Mouse (Mus musculus) neural tube, embryonic 14.5 days (tissue): Measurements from ENCODE around the gene Tmem45b. TPM values are rescaled to one million over a fixed set of nuclear protein-coding genes. Genes with fewer than 3 reads are reported as not detected.
A peak's percentile ranks its signal among the peaks of the same experiment; 100 is the strongest.
"Not testable (repeated sequence)": the region's sequence is repeated elsewhere in the genome, so short reads cannot be mapped to it uniquely, and the experiment has no call there.

Source experiments
- ATAC-seq: fragments of 200-750 bp; cut with Nextera tagmentation; 2 replicates; pipeline ENCODE4 v1.8.0; 2017; ENCODE audit warnings: low read depth, mild to moderate bottlenecking, moderate TSS enrichment, moderate library complexity
- H3K27ac ChIP-seq: fragments of 300-500 bp; sonication (generic); 2 replicates; pipeline ENCODE4 v1.5.1; 2014; ENCODE audit warnings: low read depth, mild to moderate bottlenecking, control low read depth, low read length, moderate library complexity, mixed read lengths
- H3K27me3 ChIP-seq: fragments of 300-500 bp; sonication (generic); 2 replicates; pipeline ENCODE4 v1.6.1; 2014; ENCODE audit warnings: low read length; ENCODE audit not compliant: control insufficient read depth, insufficient read depth
- H3K36me3 ChIP-seq: fragments of 300-500 bp; sonication (generic); 2 replicates; pipeline ENCODE4 v1.6.1; 2014; ENCODE audit warnings: low read length, mixed read lengths; ENCODE audit not compliant: control insufficient read depth, insufficient read depth
- H3K4me1 ChIP-seq: fragments of 300-500 bp; sonication (generic); 2 replicates; pipeline ENCODE4 v1.6.1; 2014; ENCODE audit warnings: low read length; ENCODE audit not compliant: control insufficient read depth, insufficient read depth
- H3K4me2 ChIP-seq: fragments of 300-500 bp; sonication (generic); 2 replicates; pipeline ENCODE4 v1.6.1; 2014; ENCODE audit warnings: mild to moderate bottlenecking, low read depth, low read length, control low read depth
- H3K4me3 ChIP-seq: fragments of 300-500 bp; sonication (generic); 2 replicates; pipeline ENCODE4 v1.5.1; 2014; ENCODE audit warnings: low read depth, low read length, control low read depth, mixed read lengths
- H3K9ac ChIP-seq: fragments of 300-500 bp; sonication (generic); replicated peaks from 2 replicates; pipeline ENCODE4 v1.6.1; 2014; ENCODE audit warnings: low read depth, mild to moderate bottlenecking, control low read depth, low read length, mixed read lengths
- H3K9me3 ChIP-seq: fragments of 300-500 bp; sonication (generic); 2 replicates; pipeline ENCODE4 v1.6.1; 2016; ENCODE audit warnings: low read length; ENCODE audit not compliant: control insufficient read depth
- WGBS: fragments of 180-500 bp; shearing (Covaris S2); extraction: QIAGEN DNeasy Blood & Tissue Kit; methylation state at CpG from one replicate; pipeline ENCODE4 v1.1.7; 2014; 5-methylcytosine and 5-hydroxymethylcytosine counted together
- polyA plus RNA-seq: library from polyadenylated mRNA; unstranded; fragments of >200 nt; fragmentation: Nextera tagmentation; extraction: Ambion mirVana; gene quantifications from 2 replicates; pipeline ENCODE4 v1.2.1, GENCODE M21; 2014

Gene Tmem45b
- 0.25 TPM in 1 of 2 replicates, not detected in the other for polyA plus RNA-seq

DNA sequence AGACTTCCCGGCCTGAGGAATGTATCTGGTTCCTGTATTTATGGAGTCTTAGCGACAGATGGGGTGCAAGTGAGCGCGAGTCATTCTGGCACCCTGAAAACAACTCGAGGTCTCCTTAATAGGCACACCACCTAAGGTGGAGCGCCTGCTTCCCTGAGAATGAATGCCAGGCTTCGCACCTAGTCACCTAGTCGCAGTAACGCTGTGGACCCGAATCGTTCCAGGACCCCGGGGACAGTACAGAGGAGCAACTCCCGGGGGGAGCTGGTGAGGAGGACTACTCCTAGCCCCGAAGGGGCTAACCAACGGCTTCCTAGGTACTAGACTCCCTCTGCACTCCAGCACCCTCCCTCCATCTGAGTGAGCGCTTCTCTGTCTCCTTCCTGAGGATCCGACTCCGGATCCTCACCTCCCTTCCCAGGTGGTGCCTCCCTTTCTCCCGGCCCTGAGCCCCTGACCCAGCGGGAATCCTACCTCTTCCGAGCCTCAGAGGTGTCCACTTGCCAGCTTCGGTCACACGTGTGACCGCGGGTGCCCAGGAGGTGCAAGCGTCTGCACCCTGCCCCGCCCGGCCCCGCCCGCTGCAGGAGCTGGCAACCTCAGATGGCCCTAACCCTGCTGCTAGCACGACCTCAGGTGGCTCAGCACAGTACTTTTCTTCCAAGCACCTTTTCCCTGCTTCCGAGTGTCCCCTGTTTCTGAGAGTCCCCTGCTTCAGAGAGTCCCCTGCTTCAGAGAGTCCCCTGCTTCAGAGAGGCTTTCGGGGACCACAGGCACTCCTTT lies at the start of gene Tmem45b:
TSS of gene Tmem45b (minus strand) at position 771 of the 783 bp plus-strand sequence.
- Histone ChIP-seq H3K27ac (no peak within 1 kb of the TSS), H3K9me3 (no peaks in the 10 kb centered on the region), H3K9ac (no peak within 1 kb of the TSS), H3K4me1 (no peaks in the 10 kb centered on the region), H3K4me3 (no peak within 1 kb of the TSS; the same call in 1 of the 2 replicates), H3K27me3 (peaks cover 13% of the 10 kb centered on the region; the same call in 1 of the 2 replicates), H3K4me2 (peak within 1 kb of the TSS; percentile 33), H3K36me3 (no peaks in the 10 kb centered on the region)
- ATAC-seq, result no peak
- WGBS, result 8% methylated on average over 33 of the region's 33 CpGs

DNA sequence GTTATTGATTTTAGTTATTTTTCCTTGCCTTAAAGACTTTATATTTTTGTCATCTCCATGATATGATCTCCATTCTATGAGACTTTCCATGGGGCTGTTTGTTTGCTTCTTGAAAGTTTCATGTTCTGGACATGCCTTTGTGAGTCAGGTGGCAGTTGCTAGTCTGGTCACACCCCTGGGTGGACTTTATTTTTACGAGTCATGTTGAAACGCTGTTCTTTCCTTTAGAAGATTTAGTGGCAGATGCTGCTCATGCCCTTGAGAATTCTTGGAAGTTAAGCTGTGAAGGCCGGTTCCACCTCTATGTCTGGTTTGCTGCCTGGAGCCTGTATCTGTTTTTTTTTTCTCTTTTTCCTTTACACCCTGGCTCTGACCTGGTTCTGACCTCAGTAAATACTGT lies 43.9 kb upstream of the Tmem45b start:
- Histone ChIP-seq H3K9me3 (no peaks in the 10 kb centered on the region), H3K27me3 (no peaks in the 10 kb centered on the region), H3K4me2 (no peak overlapping the region), H3K4me3 (no peak overlapping the region), H3K4me1 (no peaks in the 10 kb centered on the region), H3K9ac (no peak overlapping the region), H3K27ac (no peak overlapping the region), H3K36me3 (no peaks in the 10 kb centered on the region)
- no peak for ATAC-seq
- 72% methylated on average over 3 of the region's 3 CpGs for WGBS

DNA sequence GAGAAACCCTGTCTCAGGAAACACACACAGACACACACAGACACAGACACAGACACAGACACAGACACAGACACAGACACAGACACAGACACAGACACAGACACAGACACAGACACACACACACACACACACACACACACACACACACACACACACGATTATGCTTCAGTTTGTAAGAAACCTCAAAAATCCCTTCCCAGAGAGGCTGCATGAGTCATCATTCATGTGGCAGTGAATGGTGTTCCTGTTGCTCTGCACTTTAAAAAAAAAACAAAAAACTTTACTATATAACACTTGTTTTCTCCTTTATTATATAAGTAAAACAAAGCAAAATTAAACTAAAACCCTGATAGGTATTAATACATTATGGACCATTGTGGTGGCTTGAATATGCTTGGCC lies 37.0 kb upstream of the Tmem45b start:
- H3K9ac ChIP-seq, H3K36me3 ChIP-seq, H3K27ac ChIP-seq, H3K4me1 ChIP-seq, H3K4me2 ChIP-seq, H3K4me3 ChIP-seq, H3K27me3 ChIP-seq, ATAC-seq, H3K9me3 ChIP-seq: not testable (repeated sequence)
- WGBS, result 78% methylated on average over 1 of the region's 1 CpGs

DNA sequence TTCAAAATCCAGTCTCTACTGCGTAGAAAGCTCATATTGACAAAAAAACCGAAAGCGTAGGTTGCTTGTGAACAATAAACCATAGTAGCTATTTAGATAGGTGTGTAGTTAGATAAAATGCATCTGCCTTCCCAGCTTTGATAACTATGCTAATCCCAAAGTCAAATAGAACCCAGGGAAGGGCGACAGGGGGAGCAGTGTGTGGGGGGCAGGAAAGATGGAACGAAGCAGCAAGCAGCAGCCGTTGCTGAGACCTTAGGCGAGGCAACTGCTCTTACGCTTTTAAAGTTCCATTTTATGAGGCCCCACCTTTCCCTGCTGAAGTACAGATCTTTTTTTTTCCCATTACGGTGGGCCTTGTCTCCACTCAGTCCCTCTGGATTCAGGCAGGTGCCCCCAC lies 1.1 kb downstream of the Tmem45b start:
- Histone ChIP-seq H3K4me3 (no peak overlapping the region), H3K4me2 (no peak overlapping the region), H3K27me3 (peaks cover 13% of the 10 kb centered on the region; the same call in 1 of the 2 replicates), H3K27ac (no peak overlapping the region), H3K4me1 (no peaks in the 10 kb centered on the region), H3K9ac (no peak overlapping the region), H3K36me3 (no peaks in the 10 kb centered on the region), H3K9me3 (no peaks in the 10 kb centered on the region)
- WGBS, result 44% methylated on average over 9 of the region's 9 CpGs
- no peak for ATAC-seq

DNA sequence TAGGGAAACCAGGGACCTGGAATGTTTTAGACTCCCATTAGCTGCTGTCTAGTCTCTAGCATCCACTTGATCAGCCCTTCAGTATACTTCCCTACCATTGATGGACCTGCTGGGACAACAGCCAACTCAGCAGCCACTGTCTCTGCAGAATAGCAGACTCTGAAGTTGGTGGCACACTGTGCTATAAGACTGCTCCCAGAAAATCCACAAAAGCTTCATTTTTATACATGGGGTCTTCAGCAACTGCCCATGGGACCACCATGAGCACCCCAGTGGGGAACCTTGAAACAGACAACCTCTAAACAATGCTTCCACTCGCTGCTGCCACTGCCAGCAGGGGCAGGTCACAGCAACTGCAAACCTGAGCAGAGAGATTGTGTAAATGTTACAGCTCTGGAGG lies 9.9 kb downstream of the Tmem45b start:
- Histone ChIP-seq H3K4me3 (no peak overlapping the region), H3K27me3 (no peaks in the 10 kb centered on the region), H3K9ac (no peak overlapping the region), H3K4me2 (no peak overlapping the region), H3K27ac (no peak overlapping the region), H3K36me3 (no peaks in the 10 kb centered on the region), H3K4me1 (no peaks in the 10 kb centered on the region), H3K9me3 (no peaks in the 10 kb centered on the region)
- no peak for ATAC-seq
- 50% methylated on average over 1 of the region's 1 CpGs for WGBS

DNA sequence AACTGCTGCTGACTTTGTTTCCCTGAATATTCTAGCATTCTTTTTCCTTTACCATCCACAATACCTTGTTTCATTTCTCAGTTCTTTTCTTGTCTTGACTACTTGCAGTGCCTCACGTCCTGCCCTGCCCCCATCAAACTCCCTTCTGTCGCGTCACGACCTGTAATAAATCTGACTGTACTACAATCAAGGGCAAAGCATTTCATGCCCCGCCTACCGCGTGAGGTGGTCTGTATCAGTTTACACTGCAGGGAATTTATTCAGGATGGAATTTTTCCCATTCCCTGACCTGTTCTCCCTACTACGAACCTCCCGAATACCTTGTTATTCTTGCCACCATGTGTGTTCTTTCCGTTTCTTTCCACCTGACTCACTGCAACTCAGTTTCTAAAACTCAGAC lies 12.1 kb downstream of the Tmem45b start:
- H3K27ac ChIP-seq, result no peak overlapping the region
- H3K4me2 ChIP-seq, result no peak overlapping the region
- H3K4me1 ChIP-seq, result no peaks in the 10 kb centered on the region
- no peaks in the 10 kb centered on the region for H3K36me3 ChIP-seq
- ATAC-seq, result no peak
- H3K9ac ChIP-seq, result no peak overlapping the region
- WGBS, result 50% methylated on average over 10 of the region's 10 CpGs
- no peaks in the 10 kb centered on the region for H3K27me3 ChIP-seq
- no peaks in the 10 kb centered on the region for H3K9me3 ChIP-seq
- no peak overlapping the region for H3K4me3 ChIP-seq

DNA sequence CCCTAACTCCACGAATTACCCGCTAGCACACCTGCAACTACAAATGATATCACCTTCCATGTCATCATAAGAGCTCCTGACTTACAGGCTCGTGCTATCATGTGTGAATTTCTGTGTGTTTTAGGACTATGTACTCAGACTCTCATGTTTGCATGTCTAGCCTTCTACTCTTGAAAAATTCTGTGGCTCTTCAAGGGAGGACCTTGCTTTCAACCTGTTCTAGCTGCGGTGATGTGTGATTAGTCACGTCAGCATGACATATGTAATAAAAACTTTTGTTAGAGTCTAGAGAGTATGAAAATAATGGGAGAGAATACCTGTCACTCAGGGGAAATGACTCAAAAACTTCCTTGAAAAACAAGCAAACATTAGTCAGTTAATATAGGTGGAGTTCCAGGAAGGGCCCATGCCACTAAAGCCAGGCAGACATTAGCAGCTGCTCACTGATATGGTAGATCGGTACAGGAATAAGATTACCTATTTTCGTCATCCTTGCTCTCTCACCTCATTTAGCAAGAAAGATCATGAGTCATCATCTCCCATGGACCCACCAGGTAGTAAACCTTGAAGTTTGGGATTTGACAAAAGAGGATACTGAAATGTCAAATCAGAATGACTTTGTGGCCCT lies 15.0 kb downstream of the Tmem45b start:
- Histone ChIP-seq H3K4me3 (no peak overlapping the region), H3K4me2 (no peak overlapping the region), H3K27ac (no peak overlapping the region), H3K9ac (no peak overlapping the region), H3K9me3 (no peaks in the 10 kb centered on the region), H3K27me3 (no peaks in the 10 kb centered on the region), H3K36me3 (no peaks in the 10 kb centered on the region), H3K4me1 (no peaks in the 10 kb centered on the region)
- 92% methylated on average over 7 of the region's 7 CpGs for WGBS
- ATAC-seq, result no peak

DNA sequence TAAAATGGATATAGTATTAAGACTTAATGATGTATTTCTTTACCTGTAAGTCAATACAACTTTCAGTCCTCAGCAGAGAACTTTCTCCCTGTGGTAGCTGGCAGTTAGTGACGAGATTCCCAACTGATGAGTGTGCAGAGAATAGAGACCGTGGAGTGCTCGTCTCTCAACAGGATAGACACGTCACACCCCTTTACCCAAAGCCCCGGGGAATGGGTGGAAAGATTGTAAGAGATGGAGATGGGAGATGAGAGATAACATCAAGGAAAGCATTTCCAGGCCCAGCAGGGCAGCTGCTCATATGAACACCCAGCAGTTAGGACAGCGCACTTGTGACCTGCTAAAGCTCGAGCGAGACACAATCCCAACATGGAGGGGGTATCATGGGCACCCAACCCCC lies 20.0 kb downstream of the Tmem45b start:
- H3K4me2 ChIP-seq, result no peak overlapping the region
- H3K9ac ChIP-seq, result no peak overlapping the region
- no peaks in the 10 kb centered on the region for H3K36me3 ChIP-seq
- no peak overlapping the region for H3K4me3 ChIP-seq
- H3K9me3 ChIP-seq, result no peaks in the 10 kb centered on the region
- no peaks in the 10 kb centered on the region for H3K4me1 ChIP-seq
- H3K27ac ChIP-seq, result no peak overlapping the region
- ATAC-seq, result no peak
- 89% methylated on average over 8 of the region's 8 CpGs for WGBS
- no peaks in the 10 kb centered on the region for H3K27me3 ChIP-seq

DNA sequence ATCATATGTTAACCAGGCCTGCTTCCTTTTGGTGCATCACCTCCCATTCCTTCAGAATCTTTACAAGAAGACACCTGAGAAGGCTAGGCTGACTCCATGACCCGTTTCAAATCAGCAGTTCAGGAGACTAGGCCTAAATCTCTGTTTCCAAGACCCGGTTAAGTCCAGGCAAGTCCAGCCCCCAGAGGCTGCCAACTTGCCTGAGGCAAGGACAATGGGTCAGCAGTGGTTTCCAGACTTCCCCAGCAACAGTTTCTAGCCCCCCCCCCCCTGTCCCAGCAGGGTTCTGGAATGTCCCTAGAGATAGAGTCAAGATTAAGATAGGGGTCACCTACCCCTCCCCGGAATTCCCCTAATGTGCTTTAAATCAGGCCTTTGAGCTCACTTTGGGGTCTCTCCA lies 22.8 kb downstream of the Tmem45b start:
- Histone ChIP-seq H3K4me1 (no peaks in the 10 kb centered on the region), H3K4me2 (no peak overlapping the region), H3K9me3 (no peaks in the 10 kb centered on the region), H3K27me3 (no peaks in the 10 kb centered on the region), H3K27ac (no peak overlapping the region), H3K4me3 (no peak overlapping the region), H3K9ac (no peak overlapping the region), H3K36me3 (no peaks in the 10 kb centered on the region)
- 84% methylated on average over 3 of the region's 3 CpGs for WGBS
- ATAC-seq, result no peak
